Mouse (Mus musculus) stomach, postnatal 0 days (tissue): Measurements from ENCODE around the gene Olfml1. TPM values are rescaled to one million over a fixed set of nuclear protein-coding genes. Genes with fewer than 3 reads are reported as not detected.

Experiments used
- ATAC-seq: fragments of 200-750 bp; cut with Nextera tagmentation; 2 replicates; pipeline ENCODE4 v1.8.0; 2017; ENCODE audit not compliant: low FRiP score, low TSS enrichment
- DNase-seq: peaks from one replicate; pipeline ENCODE4 v3.0.0-alpha.2; 2016; ENCODE audit warnings: low spot score
- H3K27ac ChIP-seq: fragments of 300-500 bp; sonication (generic); replicated peaks from 2 replicates; pipeline ENCODE4 v1.5.1; 2014; ENCODE audit warnings: mild to moderate bottlenecking, control low read depth
- H3K27me3 ChIP-seq: fragments of 300-500 bp; sonication (generic); 2 replicates; pipeline ENCODE4 v1.6.1; 2014; ENCODE audit warnings: low read length; ENCODE audit not compliant: control insufficient read depth, insufficient read depth
- H3K36me3 ChIP-seq: fragments of 300-500 bp; sonication (generic); 2 replicates; pipeline ENCODE4 v1.6.1; 2014; ENCODE audit warnings: low read length, mixed read lengths; ENCODE audit not compliant: control insufficient read depth, insufficient read depth
- H3K4me1 ChIP-seq: fragments of 300-500 bp; sonication (generic); replicated peaks from 2 replicates; pipeline ENCODE4 v1.6.1; 2014; ENCODE audit warnings: antibody characterized with exemption; ENCODE audit not compliant: control insufficient read depth, insufficient read depth
- H3K4me2 ChIP-seq: fragments of 300-500 bp; sonication (generic); replicated peaks from 2 replicates; pipeline ENCODE4 v1.6.1; 2014; ENCODE audit warnings: low read depth, mild to moderate bottlenecking, control low read depth, moderate library complexity
- H3K4me3 ChIP-seq: fragments of 300-500 bp; sonication (generic); 2 replicates; pipeline ENCODE4 v1.5.1; 2014; ENCODE audit warnings: low read depth, low read length, control low read depth
- H3K9ac ChIP-seq: fragments of 300-500 bp; sonication (generic); 2 replicates; pipeline ENCODE4 v1.6.1; 2014; ENCODE audit warnings: mild to moderate bottlenecking, low read length, control low read depth, mixed read lengths
- H3K9me3 ChIP-seq: fragments of 300-500 bp; sonication (generic); 2 replicates; pipeline ENCODE4 v1.6.1; 2016; ENCODE audit warnings: low read length; ENCODE audit not compliant: control insufficient read depth
- CTCF ChIP-seq: IDR thresholded peaks from 2 replicates; pipeline ENCODE4 v1.5.1; 2016; ENCODE audit warnings: antibody characterized with exemption, low read depth, mild to moderate bottlenecking, moderate library complexity
- EP300 ChIP-seq: optimal IDR thresholded peaks from 2 replicates; pipeline ENCODE3; 2016; ENCODE audit warnings: antibody characterized with exemption
- WGBS: fragments of 180-500 bp; shearing (Covaris S2); extraction: QIAGEN DNeasy Blood & Tissue Kit; methylation state at CpG from one replicate; pipeline ENCODE4 v1.1.7; 2014; 5-methylcytosine and 5-hydroxymethylcytosine counted together
- polyA plus RNA-seq: library from polyadenylated mRNA; unstranded; fragments of >200 nt; fragmentation: Nextera tagmentation; extraction: Ambion mirVana; gene quantifications from 2 replicates; pipeline ENCODE4 v1.2.1, GENCODE M21; 2015

Gene Olfml1
- polyA plus RNA-seq, 1 experiment from 2014 or later: 11.0 TPM

DNA sequence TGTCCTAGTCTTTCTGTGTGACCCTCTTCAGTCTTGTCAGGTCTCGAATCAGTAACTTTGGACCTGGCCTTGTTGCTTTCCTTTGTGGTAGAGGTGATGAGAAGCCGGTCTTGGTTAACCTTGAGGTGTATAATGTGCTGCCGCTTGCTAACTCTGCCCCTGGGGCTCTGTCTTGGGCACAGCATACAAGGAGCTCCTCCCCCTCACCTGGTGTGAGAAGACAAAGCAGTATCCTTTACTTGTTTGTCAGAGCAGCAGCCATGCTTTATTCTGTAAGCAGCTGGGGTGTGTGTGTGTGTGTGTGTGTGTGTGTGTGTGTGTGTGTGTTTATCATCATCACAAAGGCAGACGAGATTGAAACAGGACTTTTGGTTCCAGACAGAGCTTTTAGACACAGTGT is 31.9 kb upstream of the Olfml1 start:
- 82% methylated on average over 4 of the region's 4 CpGs for WGBS
- H3K9me3 ChIP-seq: no peaks in the 10 kb centered on the region
- no peak for ATAC-seq

DNA sequence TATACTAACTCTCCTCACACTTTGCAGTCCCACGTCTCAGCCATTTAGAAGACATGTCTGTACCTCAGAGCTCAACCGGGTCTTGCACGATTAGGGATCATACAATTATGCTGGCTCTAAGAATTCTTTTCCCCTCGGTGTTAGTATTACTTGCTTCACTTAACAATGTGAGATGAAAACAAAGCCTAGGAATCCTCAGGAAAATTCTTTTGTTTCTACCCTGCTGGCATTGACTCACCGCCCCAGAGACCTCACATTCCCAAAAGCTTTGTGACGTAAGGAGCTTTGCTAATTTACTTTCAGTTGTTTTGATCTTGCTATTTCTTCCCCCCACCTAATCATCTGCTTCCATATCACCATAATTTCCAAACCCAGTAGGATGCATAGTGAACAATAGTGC is 30.7 kb upstream of the Olfml1 start:
- H3K9ac ChIP-seq: no peak overlapping the region
- DNase-seq (no peak), ATAC-seq (no peak)
- no peak overlapping the region for H3K4me2 ChIP-seq
- H3K27ac ChIP-seq: no peak overlapping the region
- WGBS: 48% methylated on average over 6 of the region's 6 CpGs
- H3K27me3 ChIP-seq: no peaks in the 10 kb centered on the region
- H3K9me3 ChIP-seq: no peaks in the 10 kb centered on the region
- H3K4me3 ChIP-seq: no peak overlapping the region
- no peaks in the 10 kb centered on the region for H3K36me3 ChIP-seq
- H3K4me1 ChIP-seq: no peaks in the 10 kb centered on the region
- TF ChIP-seq CTCF: no peak
- TF ChIP-seq EP300: no peak

More for the DNA sequence above, 31.9 kb upstream of the Olfml1 start:
- Histone ChIP-seq H3K4me3 (no peak overlapping the region), H3K27me3 (no peaks in the 10 kb centered on the region), H3K36me3 (no peaks in the 10 kb centered on the region), H3K27ac (no peak overlapping the region), H3K4me2 (no peak overlapping the region), H3K4me1 (no peaks in the 10 kb centered on the region), H3K9ac (no peak overlapping the region)
- TF ChIP-seq CTCF (no peak), EP300 (no peak)
- no peak for DNase-seq

DNA sequence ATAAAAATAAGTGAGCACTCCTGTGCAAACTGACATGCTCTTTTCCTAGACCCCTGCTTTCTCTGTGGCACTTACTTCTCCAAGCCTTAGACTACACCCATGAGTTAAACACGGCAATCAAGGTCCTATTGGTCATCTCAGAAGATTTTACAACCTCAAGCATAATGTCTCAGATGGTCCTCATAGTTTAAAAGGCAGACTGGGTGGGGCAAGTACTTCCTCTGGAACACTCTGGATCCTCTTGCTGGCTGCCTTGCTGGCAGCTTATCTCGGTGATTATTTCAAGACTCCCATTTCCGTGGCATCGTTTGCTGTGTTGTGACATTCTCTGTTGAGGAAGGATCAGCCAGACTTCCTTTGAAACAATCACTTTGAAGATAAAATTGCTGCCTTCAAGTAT is 27.2 kb upstream of the Olfml1 start:
- H3K27me3 ChIP-seq: no peaks in the 10 kb centered on the region
- H3K4me2 ChIP-seq: no peak overlapping the region
- WGBS: 27% methylated on average over 4 of the region's 4 CpGs
- no peak overlapping the region for H3K27ac ChIP-seq
- TF ChIP-seq EP300 (no peak), CTCF (no peak)
- DNase-seq: no peak
- ATAC-seq: no peak
- H3K9me3 ChIP-seq: no peaks in the 10 kb centered on the region
- H3K9ac ChIP-seq: no peak overlapping the region
- H3K36me3 ChIP-seq: no peaks in the 10 kb centered on the region
- no peak overlapping the region for H3K4me3 ChIP-seq
- H3K4me1 ChIP-seq: no peaks in the 10 kb centered on the region

DNA sequence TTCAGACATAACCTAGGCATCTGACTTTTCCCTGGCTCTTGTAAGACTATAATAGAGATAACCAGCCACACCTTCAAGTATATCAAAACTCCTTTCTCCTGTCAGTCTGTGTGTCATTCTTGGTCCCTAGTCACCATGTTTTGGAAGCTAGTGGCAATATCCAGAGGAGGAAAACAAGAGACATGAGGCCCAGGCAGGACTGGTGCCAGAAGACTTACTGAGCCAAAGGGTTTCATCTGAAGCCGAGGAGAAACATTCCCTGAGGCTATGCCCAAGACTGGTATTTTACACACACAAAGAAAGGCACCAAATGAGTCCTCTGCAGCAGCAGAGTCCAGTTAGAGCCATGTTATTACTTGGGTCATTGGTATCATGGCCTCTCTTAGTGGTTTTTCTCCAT is 22.2 kb upstream of the Olfml1 start:
- DNase-seq: no peak
- TF ChIP-seq EP300 (no peak), CTCF (no peak)
- WGBS: 56% methylated on average over 1 of the region's 1 CpGs
- Histone ChIP-seq H3K9ac (no peak overlapping the region), H3K4me2 (no peak overlapping the region), H3K4me3 (no peak overlapping the region), H3K4me1 (no peaks in the 10 kb centered on the region), H3K27ac (no peak overlapping the region), H3K9me3 (no peaks in the 10 kb centered on the region), H3K27me3 (no peaks in the 10 kb centered on the region), H3K36me3 (no peaks in the 10 kb centered on the region)
- no peak for ATAC-seq

DNA sequence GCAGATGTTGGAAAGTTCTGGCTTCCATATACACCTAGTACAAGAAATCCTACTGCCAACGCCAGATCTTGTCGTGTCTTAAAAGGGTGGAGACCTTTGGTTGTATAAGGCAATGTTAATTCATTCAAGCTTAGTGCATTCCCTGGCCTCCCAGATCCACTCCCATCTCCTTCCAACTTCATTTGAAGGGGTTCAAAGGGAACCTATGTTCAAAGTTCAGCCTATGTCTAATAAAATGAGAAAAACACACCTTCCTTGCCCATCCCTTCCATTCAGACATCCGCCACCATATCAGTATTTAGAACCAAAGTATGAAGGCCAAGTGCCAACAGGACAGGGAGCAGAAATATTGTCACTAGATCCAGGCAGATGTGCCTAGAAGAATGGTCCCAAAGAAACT is 19.4 kb upstream of the Olfml1 start:
- no peak for ATAC-seq
- TF ChIP-seq EP300 (no peak), CTCF (no peak)

DNA sequence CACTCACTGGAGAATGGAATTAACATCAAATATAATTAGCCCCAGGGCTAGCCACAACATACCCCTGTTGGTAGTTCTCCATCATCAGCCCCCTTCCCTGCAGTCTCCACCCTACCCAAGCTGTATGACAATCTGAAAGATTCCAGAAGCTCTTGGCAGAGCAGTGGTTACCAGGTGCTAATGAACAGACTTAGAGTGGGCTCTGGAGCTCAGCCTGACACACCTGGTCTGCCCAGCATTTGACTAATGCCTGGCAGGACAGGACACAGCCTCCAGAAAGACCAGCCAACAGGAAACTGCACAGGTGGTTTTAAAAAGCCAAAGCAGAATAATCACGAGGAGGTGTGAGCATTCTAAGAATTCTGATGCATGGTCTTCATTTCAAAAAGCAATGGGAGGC is 13.8 kb upstream of the Olfml1 start:
- Histone ChIP-seq H3K4me3 (no peak overlapping the region), H3K4me2 (no peak overlapping the region)

More for the DNA sequence above, 19.4 kb upstream of the Olfml1 start:
- Histone ChIP-seq H3K27ac (no peak overlapping the region), H3K4me3 (no peak overlapping the region), H3K36me3 (no peaks in the 10 kb centered on the region), H3K4me2 (no peak overlapping the region), H3K4me1 (no peaks in the 10 kb centered on the region), H3K9ac (no peak overlapping the region), H3K9me3 (no peaks in the 10 kb centered on the region), H3K27me3 (no peaks in the 10 kb centered on the region)
- WGBS: 91% methylated on average over 3 of the region's 3 CpGs
- DNase-seq: no peak

More for the DNA sequence above, 13.8 kb upstream of the Olfml1 start:
- Histone ChIP-seq H3K9ac (no peak overlapping the region), H3K36me3 (no peaks in the 10 kb centered on the region), H3K4me1 (no peaks in the 10 kb centered on the region), H3K27ac (no peak overlapping the region), H3K9me3 (no peaks in the 10 kb centered on the region), H3K27me3 (no peaks in the 10 kb centered on the region)
- no peak for ATAC-seq
- WGBS: 55% methylated on average over 1 of the region's 1 CpGs
- DNase-seq: no peak
- TF ChIP-seq EP300 (no peak), CTCF (no peak)
